21 mouse cellular contexts compared by ENCODE assay signal in genomic region chr13:13788070-13788469, GRCm38 (mm10). TPM values are rescaled to one million over a fixed set of nuclear protein-coding genes. Genes with fewer than 3 reads are reported as not detected.
DNase-seq lines count a peak whose midpoint lies in the region; ATAC-seq and TF ChIP-seq lines count a peak whose summit lies in the region.
"Had no signal": no experiment of that assay in that cellular context is flagged by ENCODE, and none has a peak within 500 bp of the region (broad histone marks: within the 10 kb centered on the region; RNA-seq: fewer than 3 reads in every experiment).

No protein-coding gene starts in this region.

- H3K27ac ChIP-seq in olfactory bulb, adult 2 months (ENCODE audit: insufficient read depth, low read depth, low read length): peak overlapping the region; percentile 60
- H3K27ac ChIP-seq in gastrocnemius, adult 2 months: no peak overlapping the region
- H3K27ac ChIP-seq: embryonic facial prominence, embryonic 10.5 days; embryonic facial prominence, embryonic 12.5 days; forebrain, embryonic 13.5 days; forebrain, embryonic 15.5 days had no signal

- no peak overlapping the region for H3K4me3 ChIP-seq in olfactory bulb, adult 2 months (ENCODE audit: insufficient read depth, low read depth, low read length)
- no peak overlapping the region for H3K4me3 ChIP-seq in gastrocnemius, adult 2 months
- H3K4me3 ChIP-seq: embryonic facial prominence, embryonic 10.5 days; embryonic facial prominence, embryonic 12.5 days; forebrain, embryonic 13.5 days; forebrain, embryonic 15.5 days had no signal

- DNase-seq in right cerebral cortex, postnatal 10 days (ENCODE audit: low spot score in 2 of 2): peak; percentile 11 to 15
- DNase-seq in right cerebral cortex, postnatal 4 days: no peak
- no peak for DNase-seq in gastrocnemius, adult 2 months
- DNase-seq: adrenal gland, adult 8-10 months; adrenal gland, postnatal 14 days; adrenal gland, postnatal 36 days; cerebellum, adult 11-12 months; cerebellum, adult 2 months; cerebellum, adult 9-10 months; cerebellum, postnatal 10 days; cerebellum, postnatal 25 days; forebrain, postnatal 0 days had no signal

- intact Hi-C loops in gastrocnemius, adult 2 months (cut with DNase I): no loop called here

- 63% methylated on average over 4 of the region's 4 CpGs for WGBS in olfactory bulb, adult 2 months

- TF ChIP-seq CTCF in olfactory bulb, adult 2 months (IDR thresholded peaks at IDR 0.05; ENCODE audit: insufficient read depth, low read depth, low read length): no peak
- TF ChIP-seq CTCF in gastrocnemius, adult 2 months (IDR thresholded peaks at IDR 0.05): no peak

- peaks cover 31% of the 10 kb centered on the region for H3K4me1 ChIP-seq in olfactory bulb, adult 2 months (ENCODE audit: control insufficient read depth, insufficient read depth, low read length)
- H3K4me1 ChIP-seq: embryonic facial prominence, embryonic 12.5 days had no signal

- ATAC-seq in inflammation-experienced regulatory T-cells, adult 6 months: no peak
- ATAC-seq: activated CD4-positive, CD25-positive, alpha-beta regulatory T cell, adult 4 months; forebrain, embryonic 13.5 days; forebrain, embryonic 15.5 days; forebrain, postnatal 0 days; Patski had no signal

- no peak for TF ChIP-seq POLR2A in olfactory bulb, adult 2 months (IDR thresholded peaks at IDR 0.05; ENCODE audit: insufficient read depth, low read depth, low read length)

RNA-seq across cellular contexts. Expression of gene Gng4, which starts 4.2 kb away (rescaled TPM):
- polyA plus RNA-seq in olfactory bulb, adult 2 months (2012; ENCODE audit: insufficient read depth, insufficient read length, low replicate concordance, missing spikeins): 369 and 482 TPM in 2 replicates
- total RNA-seq in gastrocnemius, adult 2 months (2021): under 1 TPM; 0.41 to 0.75 TPM
- not detected for polyA plus RNA-seq in inflammation-experienced regulatory T-cells, adult 6 months (2017; shearing (Covaris generic))
- polyA plus RNA-seq: G1E, Patski had no signal

Comparison
In these comparisons a context has a peak if more than half of its experiments do, and no peak if none do; other contexts are left out.
1. DNase-seq: peak in right cerebral cortex, postnatal 10 days (2 of 2); none in right cerebral cortex, postnatal 4 days (single experiment) and gastrocnemius, adult 2 months (single experiment).
2. RNA of gene Gng4, which starts 4.2 kb away (polyA plus RNA-seq): 369 to 482 TPM in olfactory bulb, adult 2 months; not detected in inflammation-experienced regulatory T-cells, adult 6 months; every median in the first group is over 100 times any median in the second.